Mouse (Mus musculus): Measurements from ENCODE around the gene Cdkn1c.

- TF ChIP-seq POLR2A (IDR thresholded peaks at IDR 0.05; ENCODE audit: control insufficient read depth in 1 of 2, insufficient read depth in 1 of 2, low read depth in 1 of 2, low read length in 2 of 2, poor library complexity in 1 of 2) (no peak), CTCF (IDR thresholded peaks at IDR 0.05 in 2 of 3, conservative IDR thresholded peaks at IDR 0.05 in 1 of 3; ENCODE audit: control insufficient read depth in 1 of 3, insufficient read depth in 1 of 3, low read depth in 2 of 3, low read length in 3 of 3, poor library complexity in 1 of 3, severe bottlenecking in 1 of 3) (no peak), TCF12 (IDR thresholded peaks at IDR 0.05; ENCODE audit: low read depth, low read length) (no peak), USF1 (IDR thresholded peaks at IDR 0.05; ENCODE audit: low read depth, low read length) (no peak), MYB (IDR thresholded peaks at IDR 0.05; ENCODE audit: low read depth, low read length) (no peak), GATA1 (IDR thresholded peaks at IDR 0.05; ENCODE audit: low read depth, low read length) (no peak)
Measured at GRCm38 (mm10) chr7:143461294-143461870, 532 bp upstream of the Cdkn1c start.

Data from MEL (cell line).